Mouse (Mus musculus): ENCODE measurements at regions not wholly inside any gene's neighbourhood (a gene's known extent, or its start where the extent isn't known, plus 50 kb on each side); places are given as distances from the start of the nearest gene placed in this dataset.

DNA sequence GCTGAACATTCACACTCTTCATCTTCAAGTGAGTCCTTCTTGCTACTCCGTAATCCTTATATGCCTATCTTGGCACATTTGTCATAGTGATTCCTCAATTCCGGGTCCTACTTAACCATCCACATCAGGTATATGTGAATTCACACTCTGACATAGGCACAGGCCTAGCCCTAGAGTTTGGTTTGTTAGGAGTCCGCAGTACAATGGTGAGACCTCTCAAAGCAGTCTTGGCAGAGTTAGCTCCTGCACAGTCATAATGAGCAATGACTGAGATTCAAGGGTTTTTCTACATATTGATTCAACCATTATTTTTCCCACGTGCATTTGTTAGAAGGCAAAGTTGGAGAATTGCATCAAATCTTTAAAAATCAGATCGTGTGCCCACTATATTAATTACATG is 107.1 kb upstream of the Nav3 start:
- TF ChIP-seq CTCF (conservative IDR thresholded peaks at IDR 0.05; ENCODE audit: low read length) (no peak), POU5F1 (IDR thresholded peaks at IDR 0.05; ENCODE audit: borderline replicate concordance, low read length) (no peak)

All from E14TG2a.4 (cell line).